Mouse (Mus musculus) megakaryocyte progenitor cell, adult 5-6 weeks (primary cell): ENCODE measurements around the gene Polq. TPM values are rescaled to one million over a fixed set of nuclear protein-coding genes. Genes with fewer than 3 reads are reported as not detected.

Experiments used
- ATAC-seq: replicated peaks from 2 replicates; pipeline ENCODE4 v1.8.0; 2016; ENCODE audit warnings: mild to moderate bottlenecking, moderate TSS enrichment, inconsistent platforms; ENCODE audit not compliant: poor library complexity
- total RNA-seq, 2 experiments: library from RNA; stranded (forward) in 1 of 2; stranded (reverse) in 1 of 2; fragments of 157-497, 149-512 nt in 1 of 2; fragments of 200-1000 nt in 1 of 2; gene quantifications; 2 replicates each; pipeline versions ENCODE4 v1.2.3 to v1.2.4; 2015 to 2017

Gene Polq
- total RNA-seq (2015) (24.7 and 28.1 TPM in 2 replicates), total RNA-seq (2017) (20.7 and 28.6 TPM in 2 replicates)

DNA sequence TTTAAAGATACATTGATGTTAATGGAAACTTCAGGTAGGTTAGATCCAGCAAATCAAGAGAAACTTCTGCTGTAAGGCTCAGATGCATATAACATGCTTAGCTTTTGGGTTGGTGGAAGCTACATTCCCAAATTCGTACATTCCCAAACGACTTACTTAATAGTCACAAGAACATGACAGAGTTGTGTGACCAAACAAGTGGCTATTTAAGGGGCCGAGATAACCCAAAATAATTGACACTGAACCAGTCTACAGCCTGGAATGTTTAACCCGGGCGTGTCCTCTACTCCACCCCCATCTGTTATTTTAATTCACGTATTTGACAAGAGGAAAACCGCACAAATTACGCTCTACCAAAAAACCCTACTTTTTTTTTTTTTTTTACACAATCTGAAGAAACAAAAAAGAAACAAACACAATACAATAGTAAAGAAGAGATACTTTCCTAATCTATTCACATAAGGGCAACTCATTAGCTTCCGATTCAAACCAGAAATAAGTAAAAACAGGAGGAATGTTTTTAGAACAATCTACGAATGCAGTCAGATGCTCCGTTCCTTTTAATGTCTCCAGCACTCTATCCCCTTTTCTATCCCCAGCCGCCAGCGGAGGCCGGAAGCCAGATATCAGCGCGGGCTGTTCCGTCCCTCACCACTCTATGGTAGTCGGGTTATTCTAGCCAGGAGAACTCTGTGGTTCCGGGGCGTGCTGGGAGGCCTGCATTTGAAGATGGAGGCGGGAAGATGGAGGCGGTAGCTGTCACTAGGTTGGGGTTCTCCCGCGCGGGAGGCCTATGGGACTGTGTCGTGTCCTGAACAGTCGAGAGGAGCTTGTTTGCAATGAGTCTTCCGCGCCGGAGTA is at the start of gene Polq:
Gene Polq, plus strand, starts transcription at position 726 of the 861 bp plus-strand sequence.
- peak; percentile 97 for ATAC-seq

DNA sequence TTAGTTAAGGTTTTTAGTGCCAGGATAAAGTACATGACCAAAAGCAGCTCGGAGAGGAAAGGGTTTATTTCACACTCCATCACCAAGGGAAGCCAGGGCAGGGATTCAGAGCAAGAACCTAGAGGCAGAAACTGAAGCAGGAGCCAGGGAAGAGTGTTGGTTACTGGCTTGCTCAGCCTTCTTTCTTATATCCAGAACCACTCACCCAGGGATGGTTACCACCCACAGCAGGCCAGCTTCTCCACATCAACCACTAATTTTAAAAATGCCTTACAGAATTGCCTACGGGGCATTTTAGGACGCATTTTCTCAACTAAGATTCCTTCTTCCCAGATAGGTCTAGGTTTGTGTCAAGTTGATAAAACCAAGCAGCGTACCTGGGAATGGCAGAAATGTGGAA is 48.2 kb upstream of the Polq start:
- no peak for ATAC-seq

DNA sequence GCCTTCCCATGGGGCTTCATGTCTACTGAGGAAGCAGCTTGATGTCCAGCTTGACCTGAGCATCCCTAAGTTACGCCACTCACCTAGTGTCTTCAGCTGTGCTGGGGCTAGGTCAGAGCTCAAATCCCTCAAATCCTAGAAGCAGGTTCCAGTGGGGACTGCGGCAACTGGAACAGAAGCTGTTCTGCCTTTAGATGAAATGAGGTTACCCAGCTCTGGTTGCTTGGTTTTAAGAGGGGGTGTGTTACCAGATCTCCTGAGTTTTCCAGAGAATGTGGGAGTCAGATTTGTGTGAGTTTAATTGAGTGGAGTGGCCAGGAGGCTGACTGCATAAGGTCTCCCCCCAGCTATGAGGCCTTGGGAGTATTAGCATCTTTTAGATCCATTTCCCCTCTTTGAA is 32.5 kb upstream of the Polq start:
- ATAC-seq = no peak

DNA sequence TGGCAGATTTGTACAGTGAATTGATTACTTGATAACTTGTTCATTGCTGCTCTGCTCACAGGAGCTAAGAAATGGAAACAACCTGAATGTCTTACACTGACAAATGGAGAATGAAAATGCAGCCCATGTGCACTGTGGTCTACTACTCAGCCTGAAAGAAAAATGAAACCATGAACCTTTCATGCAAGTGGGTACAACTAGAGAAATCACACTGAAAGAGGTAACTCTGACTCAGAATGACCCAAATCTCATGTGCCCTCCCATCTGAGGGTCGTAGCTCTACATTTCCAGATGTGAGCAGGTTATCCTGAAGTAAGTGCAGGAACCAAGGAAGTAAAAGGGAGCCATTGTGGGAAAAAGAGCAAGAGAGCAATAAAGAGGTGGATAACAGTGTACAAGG is 27.8 kb upstream of the Polq start:
- ATAC-seq = no peak

DNA sequence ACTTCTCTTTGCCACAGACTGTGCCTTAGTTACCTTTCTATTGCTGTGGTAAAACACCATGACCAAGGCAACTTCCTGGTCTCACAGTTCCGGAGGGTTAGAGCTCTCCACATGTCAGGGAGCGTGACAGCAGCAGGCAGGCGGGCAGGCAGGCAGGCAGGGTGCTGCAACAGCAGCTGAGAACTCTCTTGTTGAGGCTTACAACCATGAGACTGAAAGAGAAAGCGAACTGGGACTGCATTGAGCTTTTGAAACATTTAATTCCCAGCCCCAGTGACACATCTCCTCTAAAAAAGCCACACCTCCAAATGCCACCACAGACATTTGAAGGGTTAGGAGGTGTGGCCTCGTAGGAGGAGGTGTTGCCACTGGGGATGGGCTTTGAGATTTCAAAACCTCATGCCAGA is 25.9 kb upstream of the Polq start:
- ATAC-seq = peak; percentile 84

DNA sequence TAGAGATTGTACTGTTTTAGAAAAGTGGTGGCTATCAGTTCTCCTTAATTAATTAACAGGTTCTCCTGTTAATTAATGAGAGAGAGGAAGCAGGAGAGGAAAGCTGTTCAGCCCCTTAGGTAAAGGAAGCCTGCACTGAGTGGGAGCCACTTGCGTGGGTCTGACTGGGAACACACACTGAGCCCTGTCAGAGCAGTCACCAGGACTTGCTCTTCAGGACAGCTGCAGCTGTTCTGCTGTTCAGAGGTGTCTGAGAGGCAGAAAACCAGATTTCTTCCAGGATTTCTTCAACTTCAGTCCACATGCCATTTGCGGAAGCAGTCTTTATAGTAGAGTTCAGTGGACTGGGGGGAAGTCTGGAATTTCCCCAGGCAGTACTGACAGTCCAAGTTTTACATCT is 24.2 kb upstream of the Polq start:
- no peak for ATAC-seq

DNA sequence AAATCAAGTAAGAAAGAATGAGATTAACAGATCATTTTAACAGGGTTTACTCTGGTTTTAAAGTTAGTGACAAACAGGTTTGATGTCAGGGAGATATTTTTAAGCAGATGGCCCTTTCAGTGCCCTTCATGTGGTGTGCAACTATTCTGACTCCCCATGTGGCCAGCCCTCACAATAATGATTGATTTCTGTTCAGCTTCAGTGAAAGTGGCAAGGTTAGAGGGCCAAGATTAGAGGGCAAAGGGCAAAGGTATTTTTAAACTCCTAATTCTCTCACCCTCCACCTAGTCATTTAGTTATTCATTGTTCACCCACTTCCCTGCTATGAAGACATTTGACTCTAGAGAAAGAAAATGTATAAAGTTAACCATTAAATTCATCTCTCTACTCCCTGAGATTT is 23.5 kb upstream of the Polq start:
- ATAC-seq = no peak

DNA sequence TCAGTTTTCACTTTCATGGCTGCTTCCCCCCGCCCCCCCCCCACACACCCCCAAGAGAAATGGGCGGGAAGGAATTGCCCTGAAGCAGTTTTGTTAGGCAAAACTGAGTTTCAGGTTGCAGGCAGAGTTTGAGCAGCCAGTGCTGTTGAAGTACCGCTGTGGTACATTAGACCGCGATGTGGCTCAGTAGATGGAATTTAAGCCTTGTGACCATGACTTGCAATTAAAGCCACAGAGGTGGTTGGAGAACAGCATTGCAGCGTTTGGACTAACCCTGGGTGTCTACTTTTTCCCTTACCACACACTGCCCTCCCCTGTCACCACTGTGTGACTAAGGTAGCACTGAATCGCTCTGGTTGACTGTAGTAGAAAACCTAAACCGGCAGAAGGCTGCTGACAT is 22.1 kb upstream of the Polq start:
- ATAC-seq = peak; percentile 78

DNA sequence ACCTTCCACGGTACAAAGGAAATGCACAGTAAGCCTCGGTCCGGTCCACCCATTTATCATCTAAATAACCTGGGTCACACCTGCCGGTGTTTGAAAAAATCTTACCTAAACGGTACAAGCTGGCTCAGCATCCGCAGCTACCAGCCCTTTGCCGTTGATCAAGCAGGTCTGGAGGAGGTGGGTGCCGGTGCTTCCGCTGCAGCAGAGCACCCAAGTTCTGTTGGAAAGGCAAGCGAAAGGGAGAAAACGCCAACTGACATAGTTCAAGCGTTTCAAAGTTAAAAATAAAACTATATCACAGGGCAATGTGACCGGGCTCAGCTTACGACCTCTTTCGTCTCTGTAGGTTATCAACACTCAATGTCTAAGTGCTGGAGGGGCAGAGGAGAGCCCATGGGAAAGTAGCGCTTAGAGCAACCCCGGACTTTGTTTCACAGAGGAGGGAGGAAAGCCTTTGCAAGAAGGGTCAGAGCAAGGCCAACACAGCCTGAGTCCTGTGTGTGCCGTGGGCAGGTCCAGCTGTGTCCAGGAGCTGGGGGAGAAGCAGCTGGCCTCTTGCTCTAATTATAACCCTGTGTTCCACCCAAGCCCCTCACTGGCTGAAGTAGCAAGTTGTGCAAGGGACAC is 21.5 kb upstream of the Polq start, which contains the start of gene Fbxo40:
Gene Fbxo40, minus strand, starts transcription at position 469 of the 627 bp plus-strand sequence.
- ATAC-seq = no peak

DNA sequence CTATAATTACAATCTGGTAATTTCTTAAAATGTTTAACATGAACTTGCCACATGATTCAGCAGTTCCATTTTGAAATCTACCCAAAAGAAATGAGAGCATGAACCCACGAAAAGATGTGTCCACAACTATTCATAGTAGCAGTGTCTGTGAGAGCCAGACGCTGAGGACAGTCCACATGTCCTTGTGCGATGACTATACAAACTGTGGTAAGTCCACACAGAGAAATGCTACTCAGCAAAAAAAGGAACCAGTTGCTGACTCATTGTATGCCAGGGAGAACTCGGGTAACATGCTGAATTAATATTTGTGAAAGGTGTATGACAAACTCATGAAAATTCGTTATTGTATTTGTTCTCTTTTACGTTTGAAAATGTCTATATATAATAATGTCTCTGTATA is 13.9 kb upstream of the Polq start:
- peak; percentile 81 for ATAC-seq

DNA sequence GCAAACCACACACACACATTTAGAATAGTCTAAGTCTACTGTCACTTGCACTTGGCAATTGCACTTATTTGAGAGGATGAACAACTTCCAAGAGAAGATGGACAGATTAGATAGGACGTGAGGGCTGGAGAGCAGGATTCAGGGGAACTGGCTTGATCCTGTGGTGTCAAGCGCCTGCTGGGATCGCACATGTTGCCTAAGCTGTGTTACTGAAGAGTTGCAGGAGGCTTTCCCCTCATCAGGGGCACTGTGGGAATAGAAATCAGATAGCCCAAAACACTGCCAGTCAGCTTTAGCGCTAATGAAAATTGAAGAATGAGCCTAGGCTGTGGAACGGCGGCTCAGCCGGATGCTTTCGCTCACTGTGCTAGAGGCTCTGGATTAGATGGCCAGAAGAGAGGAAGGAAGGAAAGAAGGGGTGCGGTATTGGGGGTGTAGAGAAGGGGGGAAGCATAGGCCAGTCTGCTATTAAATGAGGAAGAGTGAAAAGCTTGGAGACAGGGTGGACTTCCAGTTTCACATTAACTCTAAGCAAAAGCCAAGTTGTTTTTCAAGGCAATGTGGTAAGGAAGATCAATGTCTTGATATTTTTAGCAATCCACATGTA is 12.1 kb upstream of the Polq start:
- peak; percentile 90 for ATAC-seq

DNA sequence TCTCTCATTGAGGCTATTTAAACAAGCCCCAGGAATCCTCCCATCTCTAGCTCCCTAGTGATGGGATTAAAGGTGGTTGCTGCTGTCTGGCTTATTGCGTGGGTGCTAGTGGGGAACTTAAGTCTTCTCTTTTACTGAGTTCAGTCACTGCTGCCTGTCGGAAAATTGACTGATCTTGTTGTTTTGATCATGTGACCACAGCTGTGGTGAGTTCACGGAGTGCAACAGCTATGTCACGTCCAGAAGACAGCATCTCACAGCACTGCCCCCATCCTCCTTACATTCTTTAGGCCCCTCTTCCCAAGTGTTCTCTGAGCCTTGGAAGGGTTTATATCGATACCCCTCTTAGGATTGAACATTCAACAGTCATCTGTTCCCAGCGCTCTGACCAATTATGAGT is 2.3 kb upstream of the Polq start:
- ATAC-seq = no peak

DNA sequence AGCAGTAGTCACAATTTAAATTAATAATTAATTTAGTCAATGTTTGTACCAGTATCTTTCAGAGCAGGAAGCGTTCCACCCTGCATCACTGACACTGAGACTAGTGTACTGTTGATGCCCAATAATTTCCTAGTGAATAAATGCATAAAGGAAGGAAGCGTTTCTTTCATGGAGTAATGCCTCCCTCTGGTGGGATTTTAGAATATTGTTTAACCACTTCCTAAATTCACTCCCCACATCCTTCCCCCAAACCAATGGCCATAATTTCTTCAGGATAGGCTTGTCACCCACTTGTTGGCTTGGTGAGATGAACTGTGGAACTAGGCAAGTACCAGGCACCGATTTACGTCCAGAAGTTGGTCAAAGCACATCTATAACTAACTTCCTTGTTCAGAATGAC is 1.2 kb upstream of the Polq start:
- peak; percentile 75 for ATAC-seq

DNA sequence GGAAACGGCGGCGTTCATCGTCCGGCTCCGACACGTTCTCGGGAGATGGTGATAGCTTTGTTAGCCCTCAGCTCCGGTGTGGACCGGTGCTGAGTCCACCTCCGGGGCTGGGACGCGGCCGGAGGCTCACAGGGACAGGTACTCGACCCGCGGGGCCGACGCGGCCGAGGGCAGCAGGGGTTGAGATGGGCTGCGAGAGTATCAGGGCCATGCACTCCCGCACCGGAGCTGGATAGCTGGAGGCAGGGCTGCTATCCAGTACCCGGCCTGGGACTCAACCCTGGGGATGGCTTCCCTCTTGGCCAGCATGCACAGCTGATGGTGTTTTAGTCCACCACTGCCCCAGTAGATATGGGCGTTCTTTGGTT is 320 bp downstream of the Polq start:
- ATAC-seq = peak; percentile 36

DNA sequence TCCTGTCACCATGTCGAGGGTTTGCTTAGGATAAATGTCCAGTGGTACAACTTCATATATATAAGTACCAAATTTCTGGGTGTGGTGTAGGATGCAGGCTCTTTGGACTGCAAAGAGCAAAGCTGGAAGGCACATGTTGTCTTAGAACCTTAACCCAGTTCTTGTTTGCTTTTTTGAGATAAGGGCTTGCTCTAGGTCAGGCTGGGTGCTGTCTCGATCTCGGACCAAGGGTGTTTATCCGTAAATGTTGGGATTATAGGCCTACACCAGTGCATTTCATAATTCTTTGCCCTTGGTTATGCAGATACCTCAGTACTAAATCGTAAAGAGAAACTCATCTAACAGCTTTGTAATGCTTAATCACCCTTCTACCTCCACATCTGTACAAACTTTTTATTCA is 750 bp downstream of the Polq start:
- ATAC-seq = no peak

DNA sequence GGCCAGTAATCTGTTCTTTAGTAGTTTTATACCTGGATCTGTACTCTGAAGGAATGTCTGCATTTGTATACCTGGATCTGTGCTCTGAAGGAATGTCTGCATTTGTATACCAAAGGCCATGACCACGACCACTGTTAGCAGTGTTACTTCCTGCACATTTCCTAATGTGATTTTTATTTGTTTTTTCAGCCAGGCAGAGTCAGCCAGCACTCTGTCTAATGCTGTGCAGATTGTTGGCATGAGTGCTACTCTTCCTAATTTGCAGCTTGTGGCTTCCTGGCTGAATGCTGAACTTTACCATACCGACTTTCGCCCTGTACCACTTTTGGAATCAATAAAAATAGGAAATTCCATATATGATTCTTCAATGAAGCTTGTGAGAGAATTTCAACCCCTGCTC is 16.0 kb downstream of the Polq start:
- no peak for ATAC-seq

DNA sequence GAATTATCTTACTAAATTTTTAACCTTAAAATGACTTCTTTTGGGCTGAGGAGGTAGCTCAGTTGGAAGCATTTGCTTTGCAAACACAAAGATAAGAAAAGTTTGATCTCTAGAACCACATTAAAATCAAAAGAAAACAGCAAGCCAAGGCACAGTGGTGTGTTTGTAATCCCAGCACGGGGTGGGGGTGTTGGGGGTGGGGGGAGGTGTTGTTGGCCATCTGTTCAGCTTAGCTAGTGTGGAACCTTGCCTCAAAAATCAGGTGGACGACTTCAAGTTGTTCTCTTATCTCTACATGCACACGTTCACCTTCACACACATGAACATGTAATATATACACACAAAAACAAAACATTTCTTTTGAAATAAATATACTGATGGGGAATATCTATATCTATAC is 20.4 kb downstream of the Polq start:
- ATAC-seq = no peak

DNA sequence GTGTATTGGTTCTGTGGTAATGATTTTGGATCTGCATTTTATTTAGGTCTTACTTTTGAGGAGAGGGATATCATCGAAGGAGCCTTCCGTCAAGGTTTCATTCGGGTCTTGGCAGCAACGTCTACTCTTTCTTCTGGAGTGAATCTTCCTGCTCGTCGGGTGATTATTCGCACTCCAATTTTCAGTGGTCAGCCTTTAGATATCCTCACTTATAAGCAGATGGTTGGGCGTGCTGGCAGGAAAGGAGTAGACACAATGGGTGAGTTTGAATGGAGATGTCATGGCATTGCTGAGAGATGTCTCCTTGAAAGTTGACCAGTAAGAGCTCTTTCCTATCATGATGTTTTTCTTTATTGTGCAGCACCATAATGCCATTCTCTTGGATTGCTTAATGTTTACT is 23.2 kb downstream of the Polq start:
- ATAC-seq = no peak

DNA sequence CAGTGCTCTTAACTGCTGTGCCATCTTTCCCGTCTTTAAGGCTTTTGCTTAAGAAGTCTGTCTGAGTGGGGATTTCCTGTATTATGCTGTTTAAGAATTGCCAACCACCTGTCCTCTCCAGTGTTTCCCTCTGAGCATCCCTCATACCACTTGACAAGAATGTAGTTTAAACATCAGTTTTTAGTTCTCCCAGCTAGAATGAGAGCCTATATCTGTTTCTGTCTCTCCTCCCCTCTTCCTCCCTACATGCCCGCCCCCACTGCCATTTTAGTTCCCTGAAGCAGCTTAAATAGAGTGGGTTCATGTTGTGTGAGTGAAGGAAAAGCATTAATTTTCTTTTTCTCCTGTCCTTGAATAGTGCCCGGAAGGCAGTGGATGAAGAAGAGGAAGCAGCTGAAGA is 48.0 kb downstream of the Polq start:
- ATAC-seq = no peak

DNA sequence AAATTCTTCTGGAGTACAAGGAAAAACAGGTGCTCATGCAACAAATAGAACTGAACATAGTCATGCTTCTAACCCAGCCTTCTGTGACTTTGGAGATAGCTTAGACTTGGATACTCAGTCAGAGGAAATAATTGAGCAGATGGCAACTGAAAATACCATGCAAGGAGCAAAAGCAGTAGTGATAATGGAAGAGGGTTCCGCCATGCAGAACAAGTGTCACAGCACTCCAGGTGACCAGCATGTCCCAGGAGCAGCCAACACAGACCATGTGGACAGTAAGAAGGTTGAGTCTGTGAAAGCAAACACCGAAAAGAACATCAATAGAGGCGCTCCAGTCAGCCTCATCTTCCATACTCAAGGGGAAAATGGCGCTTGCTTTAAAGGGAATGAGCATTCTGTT is 49.7 kb downstream of the Polq start:
- no peak for ATAC-seq

DNA sequence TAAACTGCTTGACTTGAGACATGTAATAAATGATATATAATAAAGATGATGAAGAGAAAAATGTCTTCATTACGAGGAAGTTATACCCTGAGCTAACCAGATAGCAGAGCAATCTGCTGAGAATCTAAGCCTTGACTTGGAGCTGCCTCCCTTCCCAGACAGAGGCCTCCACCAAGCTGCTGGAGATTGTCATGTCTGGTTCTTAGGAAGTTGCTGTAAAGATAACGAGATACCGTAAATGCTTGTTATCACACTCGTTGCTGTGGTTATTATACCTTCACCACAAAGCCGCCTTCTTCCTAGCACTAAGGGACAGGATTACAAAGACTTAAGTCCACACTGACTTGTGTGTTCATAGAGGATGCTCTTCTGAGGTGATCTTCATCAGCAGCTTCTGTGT is 60.8 kb downstream of the Polq start:
- 0 out of 2 replicates have a peak, but pooled peaks have one; percentile 14 for ATAC-seq

DNA sequence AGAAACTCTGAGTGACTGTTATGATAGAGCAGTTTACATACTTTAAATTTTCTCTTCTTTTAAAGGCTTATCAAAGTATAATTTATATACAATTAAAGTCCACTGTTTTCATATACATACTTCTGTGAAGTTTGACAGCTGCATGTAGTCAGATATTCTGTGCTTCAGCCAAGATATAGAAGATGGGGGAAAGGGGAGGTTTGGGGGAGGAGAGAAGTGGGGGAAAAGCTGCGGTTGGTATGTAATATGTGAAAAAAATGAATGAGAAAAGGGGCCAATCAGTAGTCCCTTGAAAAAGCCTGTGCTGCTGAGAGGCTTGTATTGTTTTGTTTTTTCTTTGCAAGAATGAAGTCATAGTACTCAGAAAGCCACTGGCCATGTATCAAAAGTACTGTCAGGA is 78.1 kb downstream of the Polq start:
- ATAC-seq = no peak
